Mouse (Mus musculus): Measurements from ENCODE around the gene Sema4c.

Gene Sema4c

GRCm38 (mm10) chr1:36512089-36512965 is 45.8 kb downstream of the Sema4c start:
- DNase-seq (ENCODE audit: extremely low spot score, low read depth, low spot score): no peak

DNA sequence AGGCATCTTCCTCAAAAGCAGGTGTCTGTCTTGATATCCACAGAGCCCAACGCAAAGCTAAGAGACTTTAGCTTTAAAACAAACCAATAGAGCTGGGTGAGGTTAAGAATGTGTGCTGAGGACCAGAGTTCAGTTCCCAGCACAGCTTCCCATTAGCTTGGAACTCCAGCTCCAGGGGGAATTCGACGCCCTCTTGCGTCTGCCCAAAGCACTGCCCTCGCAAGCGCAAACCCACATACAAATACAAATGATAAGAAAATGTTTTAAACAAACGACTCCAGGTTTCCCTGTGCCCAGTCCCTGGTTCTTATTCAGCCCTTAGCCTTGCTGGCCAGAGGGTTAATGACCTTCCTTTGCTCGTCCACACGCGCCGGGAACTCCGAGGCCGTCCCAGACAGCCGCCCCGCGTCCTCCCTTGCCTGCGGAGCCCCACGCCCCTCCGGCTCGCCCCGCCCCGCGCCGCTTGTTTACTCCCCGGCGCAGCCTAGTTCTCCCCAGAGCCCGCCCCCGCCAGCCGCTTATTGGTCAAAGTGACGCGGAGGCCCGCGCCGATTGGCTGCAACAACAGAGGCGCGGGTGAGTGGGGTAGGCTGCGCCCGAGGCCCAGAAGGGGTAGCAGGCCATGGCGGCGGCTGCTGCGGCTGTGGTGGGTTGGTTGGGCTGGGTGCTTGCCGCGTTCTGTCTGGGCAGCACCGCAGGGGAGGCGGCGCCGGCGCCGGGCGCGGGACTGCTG is 46.7 kb downstream of the Sema4c start, which contains the start of gene Cnnm3:
TSS of gene Cnnm3 (plus strand) at position 579 of the 733 bp plus-strand sequence.
- DNase-seq (ENCODE audit: extremely low spot score, low read depth, low spot score): peak; percentile 80

- no peak for DNase-seq (ENCODE audit: extremely low spot score, low read depth, low spot score)
Observed at GRCm38 (mm10) chr1:36508238-36508637, 49.9 kb downstream of the Sema4c start.

- DNase-seq (ENCODE audit: extremely low spot score, low read depth, low spot score): peak; percentile 66
Observed at GRCm38 (mm10) chr1:36501261-36501660, 56.9 kb downstream of the Sema4c start.

All from hindlimb bud, embryonic 11.5 days (tissue).